Mouse (Mus musculus) midbrain, postnatal 0 days (tissue): ENCODE measurements at regions not wholly inside any gene's neighbourhood (a gene's known extent, or its start where the extent isn't known, plus 50 kb on each side); places are given as distances from the start of the nearest gene placed in this dataset.

Experiments used
- ATAC-seq: fragments of 200-750 bp; cut with Nextera tagmentation; 2 replicates; pipeline ENCODE4 v1.8.0; 2017; ENCODE audit warnings: moderate number of reproducible peaks, mild to moderate bottlenecking, moderate TSS enrichment, moderate library complexity; ENCODE audit not compliant: low FRiP score
- DNase-seq: peaks from one replicate; pipeline ENCODE4 v3.0.0-alpha.2; 2015; ENCODE audit warnings: low spot score
- H3K27ac ChIP-seq: fragments of 300-500 bp; sonication (generic); 2 replicates; pipeline ENCODE4 v1.5.1; 2014; ENCODE audit warnings: low read depth, mild to moderate bottlenecking, low read length, mixed read lengths
- H3K27me3 ChIP-seq: fragments of 300-500 bp; sonication (generic); 2 replicates; pipeline ENCODE4 v1.6.1; 2014; ENCODE audit warnings: low read length, control low read depth, mixed read lengths; ENCODE audit not compliant: insufficient read depth
- H3K36me3 ChIP-seq: fragments of 300-500 bp; sonication (generic); 2 replicates; pipeline ENCODE4 v1.6.1; 2014; ENCODE audit warnings: low read length, control low read depth, mixed read lengths; ENCODE audit not compliant: insufficient read depth
- H3K4me1 ChIP-seq: fragments of 300-500 bp; sonication (generic); 2 replicates; pipeline ENCODE4 v1.6.1; 2014; ENCODE audit warnings: mild to moderate bottlenecking, control low read depth, antibody characterized with exemption, low read length, mixed read lengths; ENCODE audit not compliant: insufficient read depth
- H3K4me2 ChIP-seq: fragments of 300-500 bp; sonication (generic); 2 replicates; pipeline ENCODE4 v1.6.1; 2014; ENCODE audit warnings: low read depth, mild to moderate bottlenecking, low read length, mixed read lengths; ENCODE audit not compliant: poor library complexity, severe bottlenecking
- H3K4me3 ChIP-seq: fragments of 300-500 bp; sonication (generic); 2 replicates; pipeline ENCODE4 v1.5.1; 2014; ENCODE audit warnings: low read depth, mild to moderate bottlenecking, low read length, moderate library complexity
- H3K9ac ChIP-seq: fragments of 300-500 bp; sonication (generic); replicated peaks from 2 replicates; pipeline ENCODE4 v1.6.1; 2014; ENCODE audit warnings: mild to moderate bottlenecking, low read length, moderate library complexity, mixed read lengths; ENCODE audit not compliant: poor library complexity, severe bottlenecking
- H3K9me3 ChIP-seq: fragments of 300-500 bp; sonication (generic); 2 replicates; pipeline ENCODE4 v1.6.1; 2016; ENCODE audit warnings: low read length, control low read depth
- CTCF ChIP-seq: IDR thresholded peaks from 2 replicates; pipeline ENCODE4 v1.5.1; 2016; ENCODE audit warnings: antibody characterized with exemption, mild to moderate bottlenecking
- WGBS: fragments of 180-500 bp; shearing (Covaris S2); extraction: QIAGEN DNeasy Blood & Tissue Kit; methylation state at CpG from one replicate; pipeline ENCODE4 v1.1.7; 2014; 5-methylcytosine and 5-hydroxymethylcytosine counted together

DNA sequence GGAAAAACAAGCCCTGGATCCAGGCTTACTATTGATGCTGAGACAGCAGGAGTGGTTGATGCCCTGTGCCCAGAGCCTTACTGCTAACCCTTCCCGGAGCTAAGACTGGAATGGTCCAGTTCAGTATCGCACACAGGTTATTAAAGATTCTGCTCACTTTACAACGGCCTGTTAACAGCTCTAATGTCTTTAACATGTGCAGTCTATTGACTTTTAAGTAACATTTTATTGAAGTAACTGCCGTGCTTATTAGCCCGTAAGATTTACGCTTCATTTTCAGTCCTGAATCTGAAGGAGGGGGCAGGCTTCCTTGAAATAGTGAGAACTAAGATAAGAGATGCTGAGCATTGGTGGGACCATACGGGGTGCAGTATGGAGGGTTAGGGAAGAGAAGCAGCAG, 155.7 kb upstream of the Cep162 start:
- Histone ChIP-seq H3K9me3 (no peaks in the 10 kb centered on the region), H3K36me3 (no peaks in the 10 kb centered on the region), H3K27ac (no peak overlapping the region), H3K4me2 (no peak overlapping the region), H3K27me3 (no peaks in the 10 kb centered on the region), H3K9ac (no peak overlapping the region), H3K4me3 (no peak overlapping the region), H3K4me1 (no peaks in the 10 kb centered on the region)
- 86% methylated on average over 7 of the region's 7 CpGs for WGBS
- ATAC-seq (no peak), DNase-seq (no peak)
- TF ChIP-seq CTCF, result no peak

DNA sequence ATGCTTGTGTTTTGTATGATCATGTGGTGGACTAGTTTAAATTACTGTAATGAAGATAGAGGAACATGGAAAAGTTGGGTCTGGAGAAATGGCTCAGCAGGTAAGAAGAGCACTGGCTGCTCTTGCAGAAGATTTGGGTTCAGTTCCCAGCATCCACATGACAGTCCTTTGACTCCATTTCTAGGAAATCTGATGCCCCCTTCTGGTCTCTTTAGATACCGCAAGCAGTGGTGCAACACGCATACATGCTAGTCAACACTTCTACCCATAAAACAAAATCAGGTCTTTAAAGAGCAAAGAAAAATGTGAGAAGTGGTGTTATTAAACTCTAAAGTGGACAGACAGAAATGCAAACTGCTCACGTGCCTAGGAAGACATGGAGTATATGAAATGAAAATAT, 154.4 kb upstream of the Cep162 start:
- no peaks in the 10 kb centered on the region for H3K27me3 ChIP-seq
- H3K27ac ChIP-seq, result no peak overlapping the region
- H3K4me3 ChIP-seq, result no peak overlapping the region
- no peak for ATAC-seq
- H3K36me3 ChIP-seq, result no peaks in the 10 kb centered on the region
- no peak overlapping the region for H3K9ac ChIP-seq
- H3K4me1 ChIP-seq, result no peaks in the 10 kb centered on the region
- 90% methylated on average over 3 of the region's 3 CpGs for WGBS
- DNase-seq, result no peak
- H3K4me2 ChIP-seq, result no peak overlapping the region
- no peak for TF ChIP-seq CTCF
- H3K9me3 ChIP-seq, result no peaks in the 10 kb centered on the region

DNA sequence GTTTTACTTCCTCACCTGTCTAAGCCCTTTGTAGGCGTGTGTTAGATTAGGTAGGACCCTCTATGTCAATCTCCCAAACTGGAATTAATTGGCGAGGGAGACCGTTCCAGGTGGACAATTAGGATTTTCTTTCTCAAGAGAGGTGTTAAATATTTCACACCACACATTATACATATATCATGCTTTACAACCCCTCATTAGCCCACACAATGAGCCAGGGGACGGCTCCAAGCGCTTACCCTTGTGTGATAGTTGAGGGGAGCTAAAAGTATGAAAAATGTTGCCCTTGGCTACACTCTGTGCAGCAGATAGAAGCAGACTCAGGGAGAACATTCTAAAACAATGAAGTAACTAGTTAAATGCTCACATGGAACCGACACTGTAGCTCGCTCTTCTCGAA, 153.5 kb upstream of the Cep162 start:
- Histone ChIP-seq H3K4me1 (no peaks in the 10 kb centered on the region), H3K36me3 (no peaks in the 10 kb centered on the region), H3K9me3 (no peaks in the 10 kb centered on the region), H3K9ac (no peak overlapping the region), H3K27ac (no peak overlapping the region), H3K27me3 (no peaks in the 10 kb centered on the region), H3K4me3 (no peak overlapping the region), H3K4me2 (no peak overlapping the region)
- DNase-seq (no peak), ATAC-seq (no peak)
- TF ChIP-seq CTCF, result no peak
- WGBS, result 87% methylated on average over 8 of the region's 8 CpGs

DNA sequence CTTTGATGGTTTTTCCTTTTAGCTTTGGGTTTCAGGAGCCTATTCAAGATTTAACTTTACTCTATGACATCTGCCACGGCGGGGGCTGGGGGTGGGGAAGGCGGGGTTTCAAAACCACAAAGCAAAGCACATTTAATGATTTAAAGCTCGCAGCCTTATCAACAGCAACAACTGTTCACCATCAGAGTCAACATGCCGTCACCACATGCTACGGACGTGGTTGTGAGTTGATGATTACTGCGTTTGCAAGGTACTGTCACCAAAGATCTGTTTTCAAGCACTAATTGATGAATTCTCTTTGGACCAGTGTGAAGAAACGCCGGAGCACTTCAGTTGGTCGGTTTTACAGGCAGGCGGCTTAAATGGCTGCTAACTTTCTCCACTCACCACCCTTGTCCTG, 151.1 kb upstream of the Cep162 start:
- no peak overlapping the region for H3K4me2 ChIP-seq
- H3K4me3 ChIP-seq, result no peak overlapping the region
- no peak for ATAC-seq
- WGBS, result 87% methylated on average over 12 of the region's 12 CpGs
- H3K9me3 ChIP-seq, result no peaks in the 10 kb centered on the region
- no peak for TF ChIP-seq CTCF
- no peaks in the 10 kb centered on the region for H3K36me3 ChIP-seq
- no peak for DNase-seq
- H3K27ac ChIP-seq, result no peak overlapping the region
- H3K9ac ChIP-seq, result no peak overlapping the region
- no peaks in the 10 kb centered on the region for H3K4me1 ChIP-seq
- no peaks in the 10 kb centered on the region for H3K27me3 ChIP-seq

DNA sequence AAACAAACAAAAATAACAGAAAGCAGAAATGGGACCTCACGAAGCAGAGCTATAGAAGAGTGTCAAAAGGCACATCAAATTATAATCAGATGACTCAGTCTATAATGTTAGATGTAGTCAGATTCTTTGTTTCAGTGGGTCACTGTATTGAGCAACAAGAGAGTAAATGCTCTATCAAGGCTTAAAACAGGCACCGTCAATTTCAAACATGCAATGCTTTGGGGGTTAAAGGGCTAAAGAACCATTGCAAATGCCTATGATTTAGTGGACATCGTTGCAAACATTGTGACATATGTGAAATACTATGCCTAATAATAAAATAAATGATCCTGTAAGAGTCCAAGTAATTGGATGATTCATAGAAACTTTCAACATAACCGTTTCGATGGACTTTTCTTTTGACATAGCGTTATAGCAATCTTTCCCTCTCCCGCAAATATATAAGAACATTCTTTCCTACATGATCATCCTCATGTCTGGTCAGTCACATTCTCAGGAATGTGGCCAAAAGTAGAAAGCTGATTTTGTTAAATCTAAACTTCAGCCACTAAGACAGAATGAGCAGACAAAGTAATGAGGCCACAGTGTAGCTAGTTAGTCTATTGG, 149.9 kb upstream of the Cep162 start:
- no peak overlapping the region for H3K4me2 ChIP-seq
- ATAC-seq, result no peak
- no peaks in the 10 kb centered on the region for H3K36me3 ChIP-seq
- H3K9me3 ChIP-seq, result no peaks in the 10 kb centered on the region
- no peak overlapping the region for H3K9ac ChIP-seq
- TF ChIP-seq CTCF, result no peak
- H3K27ac ChIP-seq, result no peak overlapping the region
- no peak overlapping the region for H3K4me3 ChIP-seq
- 94% methylated on average over 7 of the region's 7 CpGs for WGBS
- H3K4me1 ChIP-seq, result no peaks in the 10 kb centered on the region
- DNase-seq, result no peak
- H3K27me3 ChIP-seq, result no peaks in the 10 kb centered on the region

DNA sequence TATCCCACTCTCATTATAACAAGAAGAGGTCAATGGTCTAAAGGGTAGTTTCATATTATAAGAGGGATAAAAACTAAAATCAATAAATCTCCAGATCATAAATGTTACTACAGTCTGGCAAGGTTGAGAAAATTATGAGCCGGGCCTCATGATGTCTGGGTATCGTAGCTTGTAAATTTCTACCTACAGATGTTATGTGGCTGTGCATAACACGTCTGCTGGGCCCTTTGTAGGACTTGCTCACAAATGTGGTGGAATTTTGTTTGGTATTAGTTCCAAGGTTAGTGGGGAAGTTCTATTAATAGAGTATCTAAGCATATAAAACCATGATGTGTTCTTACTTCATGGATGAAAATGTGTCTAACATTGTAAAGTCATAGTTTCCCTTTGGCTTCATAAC, 146.7 kb upstream of the Cep162 start:
- no peak overlapping the region for H3K4me2 ChIP-seq
- ATAC-seq (no peak), DNase-seq (no peak)
- H3K4me3 ChIP-seq, result no peak overlapping the region
- no peaks in the 10 kb centered on the region for H3K27me3 ChIP-seq
- no peak overlapping the region for H3K27ac ChIP-seq
- no peaks in the 10 kb centered on the region for H3K4me1 ChIP-seq
- H3K9ac ChIP-seq, result no peak overlapping the region
- H3K36me3 ChIP-seq, result no peaks in the 10 kb centered on the region
- WGBS, result 93% methylated on average over 3 of the region's 3 CpGs
- no peak for TF ChIP-seq CTCF
- no peaks in the 10 kb centered on the region for H3K9me3 ChIP-seq
